Mouse (Mus musculus) kidney, postnatal 10 days (tissue): Measurements from ENCODE around the gene Cnmd.

Experiments
- DNase-seq: peaks from one replicate; pipeline ENCODE4 v3.0.0; 2021; ENCODE audit warnings: mixed read lengths

The Cnmd gene

DNA sequence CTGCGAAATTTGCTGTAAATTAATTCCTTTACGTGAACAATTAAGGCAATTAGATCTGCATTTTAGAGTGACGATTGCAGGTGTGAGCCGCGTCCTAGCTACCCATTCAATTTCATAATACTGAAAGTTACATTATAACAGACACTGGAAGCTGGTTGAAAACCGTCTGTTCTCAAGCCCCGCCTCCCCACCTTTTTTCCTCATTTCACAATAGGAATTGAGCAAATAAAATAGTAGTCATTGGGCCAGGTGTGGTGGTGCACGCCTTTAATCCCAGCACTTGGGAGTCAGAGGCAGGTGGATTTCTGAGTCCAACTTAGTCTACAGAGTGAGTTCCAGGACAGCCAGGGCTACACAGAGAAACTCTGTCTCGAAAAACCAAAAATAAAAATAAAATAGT lies 19.9 kb downstream of the Cnmd start:
- no peak for DNase-seq

DNA sequence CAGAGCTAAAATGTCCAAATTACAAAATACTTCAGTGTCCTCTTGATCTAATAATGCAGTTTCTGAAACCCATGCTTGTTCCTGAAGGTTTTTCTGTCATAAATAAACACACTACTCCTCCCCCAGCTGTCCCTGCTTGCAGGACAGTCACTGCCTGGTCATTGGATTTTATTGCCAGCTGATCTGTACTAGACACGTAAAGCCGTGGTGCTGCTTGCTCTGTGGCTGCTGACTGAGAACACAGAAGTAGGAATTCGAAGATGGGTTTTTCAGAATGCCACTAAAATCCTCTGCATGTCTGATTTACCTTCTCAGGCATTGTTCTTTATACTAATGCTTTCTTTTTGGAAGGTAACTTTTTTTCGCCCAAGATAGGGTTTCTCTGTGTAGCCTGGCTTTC lies 25.2 kb downstream of the Cnmd start:
- no peak for DNase-seq

DNA sequence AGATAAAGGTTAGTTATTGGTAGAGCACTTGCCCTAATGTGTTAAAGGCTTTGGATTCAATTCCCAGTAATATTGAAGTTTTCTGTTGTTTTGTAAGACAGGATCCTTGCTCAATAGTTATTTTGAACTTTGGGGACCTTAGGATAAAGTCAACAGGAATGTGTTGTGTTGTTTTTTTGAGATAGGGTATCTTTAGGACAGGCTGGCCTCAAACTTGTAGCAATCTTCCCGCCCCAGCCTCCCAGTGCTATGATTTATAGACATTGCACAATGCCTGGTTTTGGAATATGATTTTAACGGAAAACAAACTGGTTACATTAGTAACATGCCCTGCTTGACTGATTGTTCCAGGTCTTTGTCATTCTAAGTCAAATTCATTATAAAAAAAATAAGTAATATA lies 28.8 kb downstream of the Cnmd start:
- no peak for DNase-seq

DNA sequence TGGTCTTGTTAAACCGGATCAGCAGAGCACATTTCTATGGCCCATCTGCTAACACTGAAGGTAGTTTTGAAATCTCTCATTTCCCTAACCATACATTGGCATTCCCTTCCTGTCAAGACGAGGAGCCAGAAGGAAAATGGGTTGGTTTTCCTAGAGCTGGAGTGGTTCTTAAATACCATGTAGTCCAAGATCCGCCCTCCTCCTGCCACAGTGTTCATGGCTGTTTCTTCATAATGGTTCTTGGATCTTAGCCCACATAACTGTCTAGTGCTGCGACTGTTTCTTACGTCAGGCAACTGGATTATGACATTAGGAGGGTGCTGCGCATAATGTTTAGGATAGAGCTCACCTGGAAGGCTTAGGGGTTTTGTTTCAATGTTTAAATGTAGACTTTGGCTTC lies 29.6 kb downstream of the Cnmd start:
- no peak for DNase-seq

DNA sequence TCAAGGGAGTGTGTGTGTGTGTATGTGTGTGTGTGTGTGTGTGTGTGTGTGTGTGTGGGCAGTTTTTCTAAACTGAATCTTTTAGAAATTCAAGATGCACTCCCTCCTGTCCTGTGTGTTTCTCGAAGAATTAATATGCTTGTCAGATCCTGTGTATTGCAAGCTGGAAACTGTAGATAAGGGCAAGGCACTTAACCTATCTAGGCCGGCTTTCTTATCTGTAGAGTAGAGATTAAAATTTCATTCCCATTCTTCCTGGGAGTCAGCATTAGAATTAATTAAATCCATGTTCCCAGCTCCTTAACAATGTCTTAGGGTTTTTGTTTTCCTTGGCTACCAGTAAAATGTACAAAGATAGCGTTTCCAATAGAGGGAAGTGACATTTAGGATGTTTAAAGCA lies 40.8 kb downstream of the Cnmd start:
- DNase-seq: no peak

DNA sequence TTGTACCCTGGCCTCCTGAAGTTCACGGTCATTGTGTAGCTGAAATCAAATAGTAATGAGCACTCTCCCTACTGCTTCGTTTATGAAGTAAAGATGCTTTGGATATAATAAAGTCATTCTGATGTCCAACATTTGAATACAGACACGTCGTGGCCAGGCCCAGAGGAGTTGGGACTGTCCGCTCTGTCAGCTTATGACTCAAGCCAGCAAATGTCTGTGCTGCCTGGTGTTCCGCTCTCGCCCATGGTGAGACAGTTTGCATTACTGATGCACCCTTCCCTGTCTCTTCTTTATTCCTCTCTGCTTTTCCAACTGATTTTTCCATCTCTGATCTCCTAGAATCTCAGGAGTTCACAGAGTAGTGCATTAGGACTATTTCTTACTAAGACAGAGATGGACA lies 42.2 kb downstream of the Cnmd start:
- no peak for DNase-seq

DNA sequence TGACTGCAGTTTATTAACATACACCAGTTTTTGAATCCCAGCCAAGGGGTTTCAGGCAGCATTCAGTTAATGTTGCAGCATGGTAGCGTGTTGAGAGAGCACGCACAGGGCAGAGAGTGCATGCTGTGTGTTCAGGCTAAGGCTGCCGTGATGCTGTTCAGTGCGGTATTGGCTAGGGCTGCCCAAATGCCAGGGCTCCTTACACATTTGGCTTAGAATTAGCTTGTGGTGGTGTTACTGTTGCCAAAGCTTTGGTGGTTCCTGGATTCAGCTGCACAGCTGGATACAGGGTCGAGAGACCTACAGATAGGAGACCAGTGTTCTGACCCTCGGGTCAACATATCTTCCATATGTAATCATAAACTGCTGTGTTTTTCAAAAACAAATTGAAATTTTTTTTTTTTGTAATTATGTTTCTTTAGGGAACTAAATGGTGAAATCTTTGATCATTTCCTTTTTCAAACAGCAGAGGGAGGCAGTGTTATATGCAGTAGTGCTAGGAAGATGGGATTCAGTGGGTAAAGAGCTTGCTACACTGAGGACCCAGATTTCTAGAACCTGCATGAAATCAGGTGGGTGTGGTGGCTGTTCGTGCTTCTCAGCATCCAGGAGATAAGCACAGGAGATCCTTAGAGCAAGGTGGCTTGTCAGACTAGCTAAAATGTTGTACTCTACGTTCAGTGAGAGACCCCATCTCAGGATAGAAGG lies 44.7 kb downstream of the Cnmd start:
- no peak for DNase-seq

DNA sequence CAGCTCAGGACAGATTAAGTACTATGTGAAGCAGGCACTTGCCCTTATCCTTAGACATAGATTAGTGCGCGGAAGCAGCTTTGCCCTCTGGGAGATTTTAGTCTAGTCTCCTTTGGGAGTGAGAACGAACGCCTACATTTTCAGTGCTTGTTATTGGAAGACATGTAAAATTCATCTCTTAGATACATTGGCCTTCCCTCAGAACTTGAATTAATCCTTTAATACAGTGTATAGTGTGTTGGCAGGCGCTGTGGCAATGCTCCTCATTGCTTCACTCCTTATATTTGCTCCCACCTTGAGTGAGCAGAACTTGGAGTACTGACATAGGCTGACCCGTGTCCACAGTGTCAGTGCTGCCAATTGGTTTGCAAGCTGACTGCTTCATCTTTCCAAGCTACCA lies 53.7 kb downstream of the Cnmd start:
- DNase-seq: no peak

DNA sequence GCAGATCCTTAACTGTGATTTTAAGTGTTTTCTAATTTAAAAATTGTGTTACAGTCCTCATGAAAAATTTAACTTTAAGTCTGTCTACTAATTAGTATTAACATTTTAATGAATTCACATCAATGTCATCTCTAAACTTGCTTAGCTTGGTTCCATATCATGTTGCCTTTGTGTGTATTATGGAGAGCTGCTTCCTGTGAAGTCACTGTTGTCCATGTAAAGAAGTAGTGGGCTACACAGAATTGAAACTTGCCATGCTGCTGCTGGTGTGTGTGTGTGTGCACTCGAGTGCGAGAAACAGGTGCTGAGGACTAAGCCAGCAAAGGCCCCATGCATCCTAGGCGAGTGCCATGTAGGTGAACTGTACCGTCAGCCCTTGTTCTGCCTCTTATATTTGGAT lies 54.6 kb downstream of the Cnmd start:
- DNase-seq: no peak

DNA sequence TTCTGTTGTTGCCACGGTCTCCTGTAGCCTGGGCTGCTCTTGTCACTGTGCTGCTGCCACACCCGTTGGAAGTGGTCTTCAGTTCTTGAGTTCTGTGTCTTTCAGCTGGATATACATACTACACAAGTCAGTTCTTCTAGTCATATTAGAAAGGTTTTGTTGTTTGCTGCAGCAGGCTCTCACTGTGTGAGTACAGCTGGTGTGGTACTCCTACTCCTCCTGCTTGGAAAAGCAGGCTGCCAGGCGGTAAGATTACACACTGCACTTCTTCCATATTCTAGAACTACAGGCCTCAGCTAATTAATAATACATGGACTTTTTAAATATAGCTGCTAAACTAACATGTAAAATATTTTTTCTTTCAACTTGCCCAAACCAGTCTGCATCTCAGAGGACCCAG lies 55.1 kb downstream of the Cnmd start:
- DNase-seq: no peak

DNA sequence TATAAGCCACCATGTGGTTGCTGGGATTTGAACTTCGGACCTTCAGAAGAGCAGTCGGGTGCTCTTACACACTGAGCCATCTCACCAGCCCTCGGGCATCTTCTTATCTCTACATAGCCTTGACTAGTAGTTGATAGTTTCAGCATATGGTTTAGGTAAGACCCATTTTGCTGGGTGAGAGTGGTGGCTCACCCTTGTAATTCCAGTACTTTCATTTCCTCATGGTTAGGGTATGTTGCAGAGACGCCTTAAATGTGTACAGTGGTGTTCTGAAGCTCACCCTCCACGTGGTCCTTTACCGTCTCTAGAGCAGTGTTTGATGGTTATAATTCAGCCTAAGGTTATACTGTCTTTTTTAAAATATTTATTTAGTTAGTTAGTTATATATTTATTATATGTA lies 55.6 kb downstream of the Cnmd start:
- DNase-seq: no peak

DNA sequence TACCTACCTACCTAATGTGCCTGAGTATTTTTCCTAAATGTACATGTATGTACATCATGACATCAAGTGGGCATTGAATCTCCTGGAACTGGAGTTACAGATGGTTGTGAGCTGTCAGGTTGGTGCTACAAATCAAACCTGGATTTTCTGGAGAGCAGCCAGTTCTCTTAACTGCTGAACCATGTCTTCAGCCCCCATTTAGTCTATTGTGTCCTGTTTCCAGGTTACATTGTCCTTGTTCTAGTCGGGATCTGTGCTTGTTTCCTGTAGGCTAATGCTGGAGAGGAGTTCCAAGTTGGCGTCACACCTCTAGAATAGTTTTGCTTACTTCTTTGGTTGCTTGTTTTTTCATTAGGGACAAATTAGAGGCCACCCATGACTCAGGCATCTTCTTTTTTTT lies 56.1 kb downstream of the Cnmd start:
- peak; percentile 12 for DNase-seq

DNA sequence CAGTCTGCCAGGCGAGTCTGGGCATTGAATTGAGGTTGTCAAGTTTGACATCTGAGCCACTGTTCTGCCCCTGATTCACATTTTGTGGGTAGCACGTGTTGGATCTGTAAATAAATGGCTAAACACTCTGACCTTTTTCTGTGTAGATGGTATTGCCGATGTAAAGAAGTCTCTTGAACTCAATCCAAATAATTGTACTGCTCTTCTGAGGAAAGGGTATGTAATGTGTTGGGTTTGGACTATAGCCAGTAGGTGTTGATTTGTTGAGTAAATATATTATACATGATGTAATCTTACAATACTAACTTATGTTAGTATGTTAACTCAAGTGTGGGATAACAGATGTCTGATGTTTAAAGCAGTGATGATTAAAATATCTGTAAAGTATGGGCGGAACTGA lies 65.4 kb downstream of the Cnmd start:
- DNase-seq: no peak

DNA sequence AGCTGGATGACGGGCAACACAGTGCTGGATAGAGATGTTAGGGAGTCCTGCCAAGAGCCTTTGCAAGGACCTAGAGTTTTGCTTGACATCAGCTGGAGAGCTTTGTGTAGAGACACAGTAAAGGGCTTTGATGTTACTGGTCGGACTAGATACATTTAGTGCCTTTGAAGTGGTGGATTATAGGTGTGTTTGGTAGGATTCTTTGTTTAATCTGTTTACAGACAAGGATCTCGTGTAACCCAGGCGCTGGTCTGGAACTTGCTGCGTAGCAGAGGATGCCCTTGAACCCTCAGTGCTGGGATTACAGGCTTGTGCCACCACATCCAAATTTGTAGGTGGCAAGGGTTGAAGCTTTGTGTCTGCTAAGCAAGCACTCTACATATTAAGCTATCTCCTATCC lies 67.9 kb downstream of the Cnmd start:
- DNase-seq: no peak

DNA sequence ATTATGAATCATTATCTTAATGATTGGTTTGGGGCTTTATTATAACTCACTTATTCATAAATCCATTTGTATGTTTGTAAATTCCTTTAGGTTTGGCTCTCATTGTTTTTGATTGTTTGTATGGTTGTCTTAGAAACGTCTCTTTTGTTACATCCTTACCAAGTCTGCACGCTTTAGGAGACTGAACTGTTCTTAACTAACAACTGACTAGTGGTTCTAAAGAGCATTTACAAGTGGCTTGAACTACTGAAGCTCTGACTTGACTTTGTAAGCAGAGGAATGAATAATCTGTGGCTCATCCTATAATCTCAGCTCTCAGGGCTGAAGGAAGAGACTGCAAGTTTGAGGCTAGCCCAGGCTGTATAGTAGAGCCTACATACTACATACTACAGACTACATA lies 70.4 kb downstream of the Cnmd start:
- no peak for DNase-seq

DNA sequence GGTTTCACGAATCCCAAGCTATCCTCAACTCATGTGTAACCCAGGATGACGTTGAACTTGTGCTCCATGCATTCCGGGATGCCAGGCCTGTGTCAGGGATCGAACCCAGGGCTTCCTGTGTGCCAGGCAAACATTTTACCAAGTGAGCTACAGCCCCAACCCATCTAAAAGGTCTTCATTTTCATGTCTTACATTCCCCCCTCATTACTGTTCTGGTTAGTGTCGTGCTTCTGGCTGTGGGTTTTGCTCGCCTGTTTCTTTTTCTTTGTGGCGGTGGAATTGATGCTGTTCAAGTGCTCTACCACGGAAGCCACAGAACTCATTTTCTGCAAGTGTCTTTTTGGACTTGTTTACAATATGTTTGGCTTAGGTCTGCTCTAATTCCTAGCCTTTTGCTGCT lies 71.1 kb downstream of the Cnmd start:
- no peak for DNase-seq

DNA sequence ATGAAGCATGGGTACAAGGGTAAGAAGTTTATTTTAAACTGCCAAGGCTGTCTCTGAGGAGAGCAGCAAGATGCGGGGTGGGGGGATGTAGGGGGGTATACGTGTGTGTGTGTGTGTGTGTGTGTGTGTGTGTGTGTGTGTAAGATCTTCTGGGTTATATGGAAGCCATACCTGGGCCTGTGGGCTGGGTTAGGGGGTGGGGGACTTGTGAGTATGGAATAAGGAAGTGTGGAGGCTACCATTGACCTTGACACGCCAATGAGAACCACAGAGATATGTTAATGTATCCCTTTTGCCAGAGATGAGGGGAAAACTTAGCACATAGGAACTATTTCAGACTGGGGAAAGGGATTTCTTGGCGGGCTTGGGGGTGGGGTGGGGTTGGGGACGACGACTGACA lies 72.6 kb downstream of the Cnmd start:
- DNase-seq: no peak

DNA sequence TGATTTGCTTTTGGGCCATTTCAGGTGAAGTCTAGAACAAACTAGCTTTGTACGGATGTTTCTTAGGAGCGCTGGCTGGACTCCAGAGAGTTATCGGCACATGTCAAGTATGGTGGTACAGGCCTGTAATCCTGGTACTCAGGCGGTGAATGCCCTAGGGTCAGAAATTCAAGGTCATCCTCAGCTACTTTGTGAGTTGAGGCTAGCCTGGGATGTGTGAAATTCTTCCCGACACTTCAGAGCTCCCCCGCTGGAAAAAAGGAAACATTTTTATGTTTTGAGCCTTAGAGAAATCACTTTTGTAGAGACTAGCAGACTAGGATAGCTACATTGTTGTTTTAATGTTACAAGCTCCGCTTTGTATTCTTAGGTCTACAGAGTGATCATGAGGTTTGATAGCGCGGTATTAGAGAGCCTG lies 73.4 kb downstream of the Cnmd start:
- DNase-seq: peak; percentile 17

DNA sequence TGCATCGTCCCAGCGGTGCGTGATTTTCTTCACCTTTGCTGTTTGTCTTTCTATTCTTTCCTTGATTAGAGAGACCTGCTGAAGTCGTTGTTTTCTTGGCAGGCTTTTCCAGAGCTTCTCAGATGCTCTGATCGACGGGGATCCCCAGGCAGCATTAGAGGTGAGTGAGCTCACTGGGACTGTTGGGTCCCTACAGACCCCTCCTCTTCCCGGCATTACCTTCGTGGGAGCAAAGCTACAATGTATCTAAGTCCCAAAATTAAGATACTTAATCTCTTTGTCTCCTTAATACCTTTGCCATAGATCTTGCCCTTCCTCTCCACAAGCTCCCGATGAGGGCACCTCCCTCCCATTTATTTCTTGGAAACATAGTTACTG lies 74.1 kb downstream of the Cnmd start:
- DNase-seq: no peak
